Mouse (Mus musculus): ENCODE results near the gene Cdh5. TPM values are rescaled to one million over a fixed set of nuclear protein-coding genes. Genes with fewer than 3 reads are reported as not detected.
A peak's percentile ranks its signal among the peaks of the same experiment; 100 is the strongest.
"Not testable (repeated sequence)": the region's sequence is repeated elsewhere in the genome, so short reads cannot be mapped to it uniquely, and the experiment has no call there.

Cdh5 gene
- total RNA-seq, 2 experiments from 2014 or later, result 0.37 to 1.1 TPM

- not testable (repeated sequence) for ATAC-seq (ENCODE audit: poor library complexity, severe bottlenecking)
These were observed 10.2 kb upstream of the Cdh5 start for GRCm38 (mm10) chr8:104090993-104091900.

DNA sequence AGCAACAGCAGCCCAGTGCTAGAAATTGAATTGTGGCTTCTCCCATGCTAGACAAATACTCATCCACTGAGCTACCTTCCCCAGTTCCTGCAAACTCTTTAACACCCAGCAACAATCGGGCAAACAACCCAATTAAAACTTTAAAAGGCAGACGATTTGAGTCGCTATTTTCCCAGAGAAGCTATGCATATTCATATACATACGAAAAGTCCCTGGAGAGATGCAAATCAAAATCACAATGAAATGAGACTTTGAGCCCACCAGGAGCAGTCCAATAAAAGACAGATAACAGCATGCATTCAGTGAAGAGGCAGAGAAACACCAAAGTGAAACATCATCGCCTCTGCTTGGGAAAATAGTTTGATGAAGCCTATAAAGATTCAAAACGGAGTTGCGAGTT is 8.1 kb upstream of the Cdh5 start:
- no peak for ATAC-seq (ENCODE audit: poor library complexity, severe bottlenecking)

- no peak for ATAC-seq (ENCODE audit: poor library complexity, severe bottlenecking)
These were observed 5.8 kb upstream of the Cdh5 start for GRCm38 (mm10) chr8:104095595-104095994.

DNA sequence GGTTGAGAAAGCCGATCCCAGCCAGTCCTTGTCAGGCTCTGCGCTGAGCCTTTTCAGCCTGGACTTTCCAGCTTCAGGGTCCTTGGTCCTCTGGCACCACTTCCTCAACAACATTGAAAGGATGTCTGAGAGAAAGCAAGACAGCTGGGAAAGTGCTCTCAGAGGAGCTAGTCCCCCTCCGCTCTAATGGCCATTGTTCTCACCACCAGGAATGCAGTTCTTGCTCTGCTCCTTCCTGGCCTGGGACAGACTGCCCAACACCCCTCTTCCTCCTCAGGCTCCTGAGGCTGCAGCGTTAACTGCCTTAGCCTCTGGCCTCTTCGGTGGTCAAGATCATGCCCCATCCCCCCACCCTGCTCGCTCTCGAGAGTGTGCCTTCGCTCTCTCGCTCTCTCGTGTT is 4.8 kb upstream of the Cdh5 start:
- ATAC-seq (ENCODE audit: poor library complexity, severe bottlenecking), result no peak

GRCm38 (mm10) chr8:104098671-104099346 is 2.6 kb upstream of the Cdh5 start:
- peak; percentile 73 for ATAC-seq (ENCODE audit: poor library complexity, severe bottlenecking)

DNA sequence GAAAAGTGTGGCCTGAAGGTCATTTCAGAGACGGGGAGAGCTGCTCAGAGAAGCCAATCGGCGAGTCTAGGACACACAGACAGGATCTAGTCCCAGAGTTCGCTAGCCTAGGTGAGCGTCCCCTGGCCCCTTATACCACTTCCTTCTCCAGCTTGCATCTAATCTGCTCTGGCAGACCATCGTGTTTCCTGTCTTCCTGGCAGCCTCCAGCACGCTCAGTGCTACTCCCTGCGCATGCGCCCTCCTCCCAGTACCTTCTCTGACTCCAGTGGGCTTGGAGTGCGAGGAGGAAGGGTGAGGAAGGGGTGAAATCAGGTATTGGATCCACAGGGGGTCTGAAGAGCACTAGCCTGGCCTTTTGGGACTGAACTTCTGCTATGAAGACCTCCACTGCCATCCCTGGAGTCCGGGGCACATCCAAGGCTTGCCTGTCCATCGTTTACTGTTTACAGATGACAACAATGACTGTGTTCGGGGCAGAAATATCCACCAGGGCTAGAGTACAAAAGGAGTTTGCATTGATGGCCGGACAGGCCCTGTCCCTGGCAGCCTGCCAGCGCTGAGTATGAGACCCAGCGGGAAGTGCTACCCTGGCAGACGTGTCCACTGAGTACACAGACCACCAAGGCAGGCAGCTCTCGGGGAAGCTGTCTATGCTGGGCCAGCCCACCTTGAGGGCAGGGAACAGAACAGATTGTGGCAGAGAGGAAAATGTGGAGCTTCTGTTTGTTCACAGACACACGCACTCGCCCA is 1.9 kb upstream of the Cdh5 start:
- peak; percentile 70 for ATAC-seq (ENCODE audit: poor library complexity, severe bottlenecking)

- not testable (repeated sequence) for ATAC-seq (ENCODE audit: poor library complexity, severe bottlenecking)
These were observed 701 bp upstream of the Cdh5 start for GRCm38 (mm10) chr8:104100724-104101123.

- ATAC-seq (ENCODE audit: poor library complexity, severe bottlenecking), result no peak
These were observed 2.0 kb downstream of the Cdh5 start for GRCm38 (mm10) chr8:104103462-104103861.

GRCm38 (mm10) chr8:104105768-104106167 is 4.3 kb downstream of the Cdh5 start:
- ATAC-seq (ENCODE audit: poor library complexity, severe bottlenecking), result no peak

DNA sequence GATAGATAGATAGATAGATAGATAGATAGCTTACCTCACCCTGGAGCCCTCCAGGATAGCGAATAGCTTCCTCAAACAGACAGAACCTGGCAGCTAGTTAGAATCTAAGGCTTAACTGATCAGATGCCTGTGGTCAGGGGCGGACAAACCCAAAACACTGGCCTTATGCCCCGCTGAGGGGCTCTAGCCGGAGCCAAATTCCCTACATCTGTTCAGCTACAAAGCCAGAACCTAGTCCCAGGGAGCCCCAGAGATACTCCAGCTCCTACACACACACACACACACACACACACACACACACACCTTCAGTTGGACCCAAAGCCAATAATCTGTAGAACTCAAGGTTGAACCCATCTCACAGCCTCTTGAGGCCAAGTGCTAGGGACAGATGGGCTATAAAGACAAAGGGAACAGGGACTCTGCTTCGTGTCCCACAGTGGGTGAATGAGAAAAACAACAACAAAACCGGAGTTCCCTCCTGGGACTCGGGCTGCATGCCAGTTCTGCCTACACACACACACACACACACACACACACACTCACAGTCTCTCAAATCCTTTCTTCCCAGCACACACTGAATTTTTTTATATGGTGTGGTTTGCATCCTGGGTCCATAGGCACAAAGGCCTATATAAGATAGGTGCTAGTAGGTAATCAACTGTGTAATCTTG is 5.0 kb downstream of the Cdh5 start:
- no peak for ATAC-seq (ENCODE audit: poor library complexity, severe bottlenecking)

- ATAC-seq (ENCODE audit: poor library complexity, severe bottlenecking), result no peak
These were observed 5.7 kb downstream of the Cdh5 start for GRCm38 (mm10) chr8:104107111-104107510.

DNA sequence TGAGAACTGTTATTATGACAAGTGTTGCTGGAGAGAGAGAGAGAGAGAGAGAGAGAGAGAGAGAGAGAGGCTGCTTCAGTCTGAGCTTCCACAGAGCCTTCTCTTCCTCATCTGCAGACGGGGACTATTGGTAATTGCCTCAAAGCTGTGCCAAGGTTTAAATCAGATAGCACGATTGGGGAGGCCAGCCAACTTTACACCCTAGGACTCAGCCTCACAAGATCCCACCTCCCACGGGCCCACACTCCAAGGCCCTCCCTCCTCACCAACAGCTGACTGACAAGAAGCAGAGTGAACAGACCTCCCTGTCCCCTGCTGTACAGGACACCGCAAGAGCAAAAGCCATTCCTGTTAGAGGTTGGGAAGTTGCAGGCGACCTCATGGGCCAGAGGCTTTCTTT is 6.6 kb downstream of the Cdh5 start:
- no peak for ATAC-seq (ENCODE audit: poor library complexity, severe bottlenecking)

DNA sequence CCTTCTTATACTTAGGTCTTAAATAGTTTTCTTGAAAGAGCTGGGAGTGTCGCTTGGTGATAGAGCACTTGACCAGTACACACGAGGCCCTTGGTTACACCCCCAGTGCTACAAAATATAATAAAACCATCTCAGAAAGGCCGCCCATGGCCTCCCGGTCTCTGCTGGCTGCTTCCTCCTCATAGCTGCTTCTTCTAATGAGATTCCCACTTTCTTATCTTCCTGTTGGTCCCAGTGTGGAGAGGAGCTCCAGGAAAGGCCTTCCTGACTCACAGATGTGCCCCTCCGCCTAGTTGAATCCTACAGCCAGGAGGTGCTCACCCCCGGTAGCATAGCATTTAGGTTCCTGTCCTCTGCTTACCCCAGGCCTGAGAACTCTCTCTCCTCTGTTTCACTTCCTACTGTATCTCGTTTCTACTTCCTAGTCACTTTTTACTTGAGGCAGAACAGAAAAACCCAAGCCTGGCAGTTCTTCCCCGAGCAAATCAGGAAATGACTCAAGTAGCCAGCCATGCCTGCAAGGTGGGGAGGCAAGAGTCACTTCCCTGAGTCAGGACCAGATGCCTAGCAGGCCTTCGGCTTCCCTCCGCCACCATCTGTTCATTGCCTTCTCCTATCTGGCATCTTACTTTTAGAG is 9.2 kb downstream of the Cdh5 start:
- peak; percentile 96 for ATAC-seq (ENCODE audit: poor library complexity, severe bottlenecking)

GRCm38 (mm10) chr8:104121640-104122416 is 20.4 kb downstream of the Cdh5 start:
- no peak for ATAC-seq (ENCODE audit: poor library complexity, severe bottlenecking)

GRCm38 (mm10) chr8:104123080-104123657 is 21.7 kb downstream of the Cdh5 start:
- no peak for ATAC-seq (ENCODE audit: poor library complexity, severe bottlenecking)

- ATAC-seq (ENCODE audit: poor library complexity, severe bottlenecking), result no peak
These were observed 23.1 kb downstream of the Cdh5 start for GRCm38 (mm10) chr8:104124534-104124933.

DNA sequence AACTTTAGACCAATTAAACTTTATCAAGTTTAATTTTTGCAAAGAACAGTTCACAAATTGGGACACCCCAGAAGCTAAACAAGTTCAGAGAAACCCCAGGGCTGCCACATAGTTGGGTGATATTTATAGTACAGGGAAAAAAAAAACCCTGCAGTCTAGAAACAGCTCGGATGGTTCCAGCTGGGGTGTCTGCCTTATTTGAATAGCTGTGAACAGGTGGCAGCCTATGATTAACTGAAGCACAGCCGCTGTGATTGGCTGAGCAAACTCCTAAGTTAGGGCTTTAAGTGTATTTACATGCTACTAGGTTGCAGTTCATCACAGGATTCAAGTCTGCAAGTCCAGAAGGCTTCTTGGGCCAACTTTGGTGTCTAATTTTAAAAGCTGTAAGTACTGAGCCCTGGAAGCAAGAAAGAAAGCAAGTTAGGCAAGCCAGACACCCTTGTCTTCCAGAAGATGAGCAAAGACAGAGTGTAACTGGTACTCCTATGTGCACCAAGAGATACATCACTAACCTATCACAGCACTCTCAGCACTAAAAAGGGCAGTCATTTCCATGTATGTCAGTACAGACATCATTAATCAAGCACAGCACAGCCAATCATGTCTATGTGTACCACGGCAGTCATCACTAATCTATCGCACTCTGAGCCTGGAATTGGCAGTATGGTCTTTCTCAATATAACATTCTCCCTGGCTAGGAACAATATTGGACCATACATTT is 25.9 kb downstream of the Cdh5 start:
- ATAC-seq (ENCODE audit: poor library complexity, severe bottlenecking), result no peak

DNA sequence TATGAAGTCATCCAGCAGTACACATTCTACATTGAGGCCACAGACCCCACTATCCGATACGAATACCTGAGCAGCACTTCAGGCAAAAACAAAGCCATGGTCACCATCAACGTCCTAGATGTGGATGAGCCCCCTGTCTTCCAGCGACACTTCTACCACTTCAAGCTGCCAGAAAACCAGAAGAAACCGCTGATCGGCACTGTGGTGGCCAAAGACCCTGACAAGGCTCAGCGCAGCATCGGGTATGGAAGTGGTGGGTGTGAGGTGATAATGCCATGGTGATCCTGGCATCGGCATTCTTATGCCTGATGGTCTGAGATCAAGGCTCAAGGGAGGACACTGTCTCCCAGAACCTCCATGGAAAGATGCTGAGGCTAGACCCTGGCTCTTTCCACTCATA is 29.5 kb downstream of the Cdh5 start:
- no peak for ATAC-seq (ENCODE audit: poor library complexity, severe bottlenecking)
